Mouse (Mus musculus) subcutaneous adipose tissue, adult 2 months (tissue): Measurements from ENCODE around the gene Auts2. TPM values are rescaled to one million over a fixed set of nuclear protein-coding genes. Genes with fewer than 3 reads are reported as not detected.

Source experiments
- polyA plus RNA-seq: library from polyadenylated mRNA; depleted of rRNA; stranded (reverse); fragments of >200 nt; gene quantifications from 2 replicates; pipeline ENCODE4 v1.2.3, GENCODE M21; 2012; ENCODE audit warnings: low replicate concordance; rRNA removed

Auts2 gene
- polyA plus RNA-seq, result 8.1 and 9.8 TPM in 2 replicates

GRCm38 (mm10) chr5:132543118-132544071, at the start of gene Auts2:
TSS of gene Auts2 (minus strand) at chr5:132543344.

